Mouse (Mus musculus) liver, postnatal 0 days (tissue): ENCODE measurements around the gene Cldn4.

Experiments
- CTCF ChIP-seq: sonication (generic); IDR thresholded peaks from 2 replicates; pipeline ENCODE4 v1.5.1; 2016; ENCODE audit warnings: antibody characterized with exemption, low read depth
- EP300 ChIP-seq: IDR thresholded peaks from 2 replicates; pipeline ENCODE4 v1.6.1; 2016; ENCODE audit warnings: antibody characterized with exemption, low read depth, mild to moderate bottlenecking

DNA sequence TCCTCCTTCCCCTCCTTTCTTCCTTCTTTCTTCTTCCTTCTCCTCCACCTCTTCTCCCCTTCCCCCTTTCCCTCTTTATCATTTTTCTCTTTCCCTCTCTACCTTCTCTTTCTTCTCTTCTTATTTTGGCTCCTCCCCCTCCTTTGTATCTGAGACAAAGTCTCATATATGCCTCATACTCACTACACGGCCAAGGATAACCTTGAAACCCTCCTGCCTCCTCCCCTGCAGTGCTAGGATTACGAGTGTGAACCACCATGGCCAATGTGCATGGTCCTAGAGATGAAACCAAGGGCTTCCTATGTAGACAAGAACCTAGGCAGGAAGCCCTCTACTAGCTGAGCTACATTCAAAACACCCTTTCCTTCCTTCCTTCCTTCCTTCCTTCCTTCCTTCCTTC lies 28.2 kb upstream of the Cldn4 start:
- TF ChIP-seq CTCF = no peak
- TF ChIP-seq EP300 = no peak
